Mouse (Mus musculus): ENCODE measurements around the gene Pnpt1. TPM values are rescaled to one million over a fixed set of nuclear protein-coding genes. Genes with fewer than 3 reads are reported as not detected.

The Pnpt1 gene
- total RNA-seq, 2 experiments from 2014 or later, result 20.7 to 22.3 TPM

Other genes with a start within 250 kb of the Pnpt1 start
- 10 to 100 TPM; 46.2 to 51.6 TPM for gene Ppp4r3b, start 42.1 kb downstream of the Pnpt1 start, total RNA-seq (2021)
- 100 to 1,000 TPM; 118 to 126 TPM for gene Cfap36, start 116.7 kb downstream of the Pnpt1 start, total RNA-seq (2021)
- 10 to 100 TPM; 54.0 to 69.9 TPM for gene Ccdc88a, start 242.9 kb downstream of the Pnpt1 start, total RNA-seq (2021)